Mouse (Mus musculus) MEL-GATA-1-ER (cell line): Measurements from ENCODE around the gene Acsm1.
"Not testable (repeated sequence)": the region's sequence is repeated elsewhere in the genome, so short reads cannot be mapped to it uniquely, and the experiment has no call there.

Experiments
- DNase-seq: peaks from one replicate; pipeline ENCODE4 v3.0.0-alpha.2; 2012; ENCODE audit warnings: low read depth; ENCODE audit errors: extremely low read depth

Gene Acsm1

GRCm38 (mm10) chr7:119606664-119607076 lies at the start of gene Acsm1:
Gene Acsm1, plus strand, starts transcription at chr7:119607026.
- DNase-seq = no peak

- DNase-seq = no peak
Measured at GRCm38 (mm10) chr7:119559789-119560451, 46.9 kb upstream of the Acsm1 start.

GRCm38 (mm10) chr7:119560452-119560835 lies 46.4 kb upstream of the Acsm1 start:
- DNase-seq = no peak

- DNase-seq = no peak
Measured at GRCm38 (mm10) chr7:119561441-119561840, 45.4 kb upstream of the Acsm1 start.

GRCm38 (mm10) chr7:119562476-119562875 lies 44.4 kb upstream of the Acsm1 start:
- DNase-seq = not testable (repeated sequence)

DNA sequence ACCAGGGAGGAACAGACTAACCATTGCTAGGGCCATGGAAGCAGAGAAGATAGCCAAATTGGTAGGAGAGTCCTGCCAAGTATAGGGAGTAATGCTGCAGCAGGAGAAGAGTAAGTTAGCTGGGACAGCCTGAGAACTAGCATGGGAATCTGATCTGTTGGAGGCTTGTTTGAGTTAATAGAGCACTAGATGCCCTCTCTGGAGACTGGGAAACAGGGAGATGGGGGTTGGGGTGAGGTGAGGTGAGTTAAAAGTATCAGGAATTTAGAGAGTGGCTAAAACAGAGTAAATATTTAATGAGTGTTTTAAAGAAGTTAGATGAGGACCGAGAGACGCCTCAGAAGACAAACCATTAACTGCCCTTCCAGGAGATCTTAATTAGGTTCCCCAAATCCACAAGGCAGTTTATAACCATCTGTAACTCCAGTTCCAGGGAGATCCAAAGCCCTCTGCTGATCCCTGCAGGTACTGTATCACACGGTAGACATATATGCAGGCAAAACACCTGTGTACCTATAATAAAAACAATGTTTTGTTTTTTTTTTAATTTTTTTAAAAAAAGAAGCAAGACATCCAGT lies 12.2 kb upstream of the Acsm1 start:
- no peak for DNase-seq

- DNase-seq = no peak
Measured at GRCm38 (mm10) chr7:119595306-119595705, 11.5 kb upstream of the Acsm1 start.

DNA sequence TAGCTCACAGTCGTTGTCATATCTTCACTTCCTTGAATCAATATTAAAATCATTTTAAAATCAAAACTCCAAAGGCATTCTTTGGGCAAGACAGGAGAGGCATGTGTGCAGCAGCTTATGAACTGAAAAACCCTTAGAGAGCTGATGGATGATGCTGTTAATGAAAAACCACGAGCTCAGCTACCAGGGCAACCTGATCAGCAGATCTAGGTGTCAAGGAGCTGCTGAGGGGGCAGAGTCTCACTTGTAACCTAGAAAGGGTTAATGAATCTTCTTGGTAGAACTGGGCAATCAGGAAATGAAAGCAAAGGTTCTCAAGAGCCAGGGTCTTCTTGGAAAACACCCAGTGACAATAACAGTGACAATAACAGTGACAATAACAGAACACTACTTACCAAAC lies 10.3 kb upstream of the Acsm1 start:
- no peak for DNase-seq

GRCm38 (mm10) chr7:119601195-119601953 lies 5.5 kb upstream of the Acsm1 start:
- DNase-seq = no peak

DNA sequence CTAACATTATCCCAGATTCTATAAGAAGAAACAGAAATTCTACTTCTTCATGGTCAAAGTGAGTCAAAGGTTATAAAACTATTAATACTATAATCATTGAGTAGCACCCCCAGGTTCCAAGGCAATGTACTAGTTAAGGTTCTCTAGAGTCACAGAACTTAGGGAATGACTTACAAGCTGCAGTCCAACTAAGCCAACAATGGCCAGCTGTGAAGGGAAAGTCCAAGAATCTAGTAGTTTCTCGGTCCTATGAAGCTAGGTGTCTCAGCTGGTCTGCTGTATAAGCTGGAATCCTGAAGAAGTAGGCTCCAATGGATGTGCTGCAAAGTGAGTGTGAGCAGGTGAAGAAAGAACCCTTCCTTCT lies 4.9 kb upstream of the Acsm1 start:
- DNase-seq = no peak

- DNase-seq = no peak
Measured at GRCm38 (mm10) chr7:119604903-119605483, 1.8 kb upstream of the Acsm1 start.

DNA sequence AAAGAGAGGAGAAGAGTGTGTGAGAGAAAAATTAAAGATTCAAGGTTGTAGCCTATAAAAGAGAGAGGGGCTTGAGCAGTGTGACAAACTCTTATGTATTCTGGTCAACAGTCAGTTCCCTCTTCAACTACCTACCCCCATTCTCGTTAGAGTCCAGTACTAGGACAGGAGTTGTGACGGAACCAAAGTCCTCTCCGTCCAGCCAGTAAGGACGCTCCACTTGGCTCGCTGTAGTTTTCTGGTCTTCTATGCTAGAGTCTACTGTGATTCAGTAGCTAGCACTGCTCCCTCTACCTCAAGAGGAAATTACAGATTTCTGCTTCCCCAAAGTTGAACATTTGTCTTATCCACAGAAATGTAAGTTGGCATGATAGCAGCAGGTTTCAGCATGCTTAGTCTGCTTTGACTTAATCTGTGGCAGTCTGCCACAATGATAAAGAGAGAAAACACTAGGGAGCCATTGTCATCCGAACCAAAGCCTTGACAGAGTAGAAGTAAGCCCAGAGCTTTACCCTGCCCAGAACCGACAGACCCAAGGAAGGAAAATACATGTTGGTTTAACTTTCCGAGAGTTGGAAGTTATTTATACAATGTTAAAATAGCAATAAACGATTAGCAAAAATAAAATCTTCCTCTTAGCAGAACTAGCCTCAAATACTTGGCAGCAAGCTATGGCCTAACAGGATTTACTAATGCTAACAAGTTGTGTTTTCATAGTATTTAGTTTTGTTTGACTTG lies 731 bp upstream of the Acsm1 start:
- no peak for DNase-seq

- DNase-seq = no peak
Measured at GRCm38 (mm10) chr7:119607796-119608515, 1.1 kb downstream of the Acsm1 start.

DNA sequence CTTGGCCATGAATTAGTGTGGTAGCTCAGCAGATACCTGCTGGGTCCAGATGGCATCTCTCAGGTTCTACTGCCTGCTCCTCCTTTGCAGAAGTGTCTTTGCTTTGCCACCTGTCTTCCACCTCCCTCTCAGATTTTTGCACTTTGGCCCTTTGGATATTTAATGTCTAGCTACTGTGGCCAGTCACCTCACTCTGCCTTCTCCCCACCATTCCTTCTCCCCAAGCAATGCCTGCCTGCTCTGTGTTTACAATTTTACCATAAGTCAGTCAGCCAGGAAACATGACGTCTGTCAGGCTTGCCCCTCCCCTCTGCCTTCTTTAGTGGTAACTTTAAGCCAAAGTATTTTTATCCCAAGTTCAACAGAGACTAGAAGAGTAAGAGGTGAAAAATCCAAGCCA lies 9.7 kb downstream of the Acsm1 start:
- no peak for DNase-seq

GRCm38 (mm10) chr7:119617593-119617992 lies 10.8 kb downstream of the Acsm1 start:
- DNase-seq = no peak

- DNase-seq = no peak
Measured at GRCm38 (mm10) chr7:119618209-119618935, 11.5 kb downstream of the Acsm1 start.

GRCm38 (mm10) chr7:119620157-119620556 lies 13.3 kb downstream of the Acsm1 start:
- DNase-seq = no peak

- no peak for DNase-seq
Measured at GRCm38 (mm10) chr7:119638773-119639172, 31.9 kb downstream of the Acsm1 start.

DNA sequence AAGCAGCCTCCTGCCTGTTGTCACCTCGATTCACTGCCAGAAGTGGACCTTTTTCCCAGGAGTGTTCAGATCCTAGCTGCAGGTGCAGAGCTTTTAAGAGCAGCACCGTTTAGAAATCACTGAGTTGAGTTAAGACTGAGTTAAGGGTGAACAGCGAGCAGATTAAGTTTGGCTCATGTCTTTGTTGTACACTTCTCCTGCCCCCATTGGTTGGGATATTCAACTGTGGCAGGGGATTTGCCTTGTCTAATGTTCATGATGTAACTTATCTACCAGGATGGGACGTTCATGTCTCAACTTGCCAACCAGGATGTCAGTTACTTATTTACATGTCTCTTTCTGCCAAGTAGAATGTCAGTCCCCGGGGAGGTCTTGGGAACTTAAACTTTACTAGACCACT lies 35.5 kb downstream of the Acsm1 start:
- no peak for DNase-seq

DNA sequence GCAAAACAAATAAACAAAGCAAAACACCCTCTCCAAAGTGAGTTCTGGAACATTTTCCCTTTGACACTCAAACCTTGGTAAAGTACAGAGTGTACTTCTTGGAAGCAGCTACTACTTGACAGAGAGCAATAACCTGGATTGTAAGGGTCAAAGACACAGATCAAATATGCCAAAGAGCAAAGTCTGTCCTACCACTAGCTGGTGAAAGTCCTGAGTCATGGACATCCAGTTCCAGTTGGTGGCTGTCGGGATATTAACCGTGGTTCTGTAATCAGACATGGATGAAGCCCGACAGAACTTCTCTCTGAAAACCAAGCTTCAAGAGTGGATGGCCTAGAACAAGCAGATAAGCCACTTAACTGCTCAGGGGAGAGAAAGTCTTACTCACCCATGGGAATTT lies 61.1 kb downstream of the Acsm1 start:
- DNase-seq = no peak
